Mouse (Mus musculus) stomach, embryonic 15.5 days (tissue): ENCODE data around the gene Nkain2. TPM values are rescaled to one million over a fixed set of nuclear protein-coding genes. Genes with fewer than 3 reads are reported as not detected.

Experiments
- ATAC-seq: fragments of 200-750 bp; cut with Nextera tagmentation; 2 replicates; pipeline ENCODE4 v1.8.0; 2017; ENCODE audit warnings: low read depth, moderate number of reproducible peaks, moderate TSS enrichment; ENCODE audit not compliant: insufficient read depth, low FRiP score
- H3K27ac ChIP-seq: fragments of 300-500 bp; sonication (generic); 2 replicates; pipeline ENCODE4 v1.5.1; 2015; ENCODE audit warnings: mild to moderate bottlenecking, inconsistent platforms
- H3K27me3 ChIP-seq: fragments of 300-500 bp; sonication (generic); replicated peaks from 2 replicates; pipeline ENCODE4 v1.6.1; 2015; ENCODE audit warnings: inconsistent platforms
- H3K36me3 ChIP-seq: fragments of 300-500 bp; sonication (generic); 2 replicates; pipeline ENCODE4 v1.6.1; 2015; ENCODE audit warnings: inconsistent platforms
- H3K4me1 ChIP-seq: fragments of 300-500 bp; sonication (generic); 2 replicates; pipeline ENCODE4 v1.6.1; 2015; ENCODE audit warnings: inconsistent platforms
- H3K4me2 ChIP-seq: fragments of 300-500 bp; sonication (generic); 2 replicates; pipeline ENCODE4 v1.6.1; 2015; ENCODE audit warnings: mild to moderate bottlenecking, inconsistent platforms
- H3K4me3 ChIP-seq: fragments of 300-500 bp; sonication (generic); replicated peaks from 2 replicates; pipeline ENCODE4 v1.5.1; 2015; ENCODE audit warnings: inconsistent platforms
- H3K9ac ChIP-seq: fragments of 300-500 bp; sonication (generic); 2 replicates; pipeline ENCODE4 v1.6.1; 2015; ENCODE audit warnings: inconsistent platforms
- H3K9me3 ChIP-seq: fragments of 300-500 bp; sonication (generic); 2 replicates; pipeline ENCODE4 v1.6.1; 2016; ENCODE audit warnings: inconsistent platforms
- WGBS: fragments of 180-500 bp; shearing (Covaris S2); methylation state at CpG from one replicate; pipeline ENCODE4 v1.1.7; 2015; 5-methylcytosine and 5-hydroxymethylcytosine counted together
- polyA plus RNA-seq: library from polyadenylated mRNA; unstranded; fragments of >200 nt; fragmentation: Nextera tagmentation; extraction: Ambion mirVana; gene quantifications from 2 replicates; pipeline ENCODE4 v1.2.1, GENCODE M21; 2015

The Nkain2 gene
- polyA plus RNA-seq, 1 experiment from 2014 or later = 0.59 TPM

DNA sequence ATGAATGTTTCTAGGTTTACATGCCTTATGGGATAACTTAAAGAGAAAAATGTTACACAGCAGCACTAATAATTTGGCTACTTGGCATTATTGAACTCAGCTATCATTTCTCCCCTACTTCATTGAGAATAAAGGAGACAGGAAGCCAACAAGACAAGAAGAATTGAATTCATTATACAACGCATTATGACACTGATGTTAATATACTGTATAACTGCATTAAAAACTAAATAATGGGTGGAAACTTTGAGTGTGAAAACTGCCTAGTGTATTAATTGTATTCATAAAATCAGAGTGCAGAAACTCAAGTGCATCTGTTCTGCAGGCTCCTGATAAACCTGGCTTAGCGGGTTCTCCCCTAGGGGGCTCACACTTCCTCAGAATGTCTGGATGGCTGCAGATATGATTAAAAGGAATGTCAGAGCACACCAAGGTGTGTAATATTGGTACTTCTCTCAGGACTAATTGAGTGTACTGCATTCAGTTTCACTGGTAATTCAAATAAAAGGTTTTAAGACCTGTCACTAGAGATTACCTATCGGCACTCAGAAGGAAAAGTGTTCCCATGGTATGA, 589.2 kb downstream of the Nkain2 start:
- Histone ChIP-seq H3K9me3 (no peaks in the 10 kb centered on the region), H3K4me3 (no peak overlapping the region), H3K27me3 (no peaks in the 10 kb centered on the region), H3K9ac (no peak overlapping the region), H3K4me1 (no peaks in the 10 kb centered on the region), H3K4me2 (no peak overlapping the region), H3K27ac (no peak overlapping the region), H3K36me3 (no peaks in the 10 kb centered on the region)
- no peak for ATAC-seq
- WGBS = 81% methylated on average over 3 of the region's 3 CpGs

GRCm38 (mm10) chr10:32290487-32290886, 599.8 kb downstream of the Nkain2 start:
- no peaks in the 10 kb centered on the region for H3K4me1 ChIP-seq
- ATAC-seq = no peak
- 56% methylated on average over 2 of the region's 2 CpGs for WGBS
- H3K4me3 ChIP-seq = no peak overlapping the region
- H3K27me3 ChIP-seq = no peaks in the 10 kb centered on the region
- no peaks in the 10 kb centered on the region for H3K36me3 ChIP-seq
- no peak overlapping the region for H3K4me2 ChIP-seq
- H3K9me3 ChIP-seq = no peaks in the 10 kb centered on the region
- no peak overlapping the region for H3K9ac ChIP-seq
- H3K27ac ChIP-seq = no peak overlapping the region

- Histone ChIP-seq H3K27ac (no peak overlapping the region), H3K9me3 (no peaks in the 10 kb centered on the region), H3K4me3 (no peak overlapping the region), H3K4me2 (no peak overlapping the region), H3K27me3 (no peaks in the 10 kb centered on the region), H3K9ac (no peak overlapping the region), H3K4me1 (no peaks in the 10 kb centered on the region), H3K36me3 (no peaks in the 10 kb centered on the region)
- WGBS = 47% methylated on average over 1 of the region's 1 CpGs
- peak; percentile 92 for ATAC-seq
These were observed 606.6 kb downstream of the Nkain2 start for GRCm38 (mm10) chr10:32283690-32284089.

GRCm38 (mm10) chr10:32243266-32243882, 646.9 kb downstream of the Nkain2 start:
- no peak overlapping the region for H3K27ac ChIP-seq
- no peak for ATAC-seq

DNA sequence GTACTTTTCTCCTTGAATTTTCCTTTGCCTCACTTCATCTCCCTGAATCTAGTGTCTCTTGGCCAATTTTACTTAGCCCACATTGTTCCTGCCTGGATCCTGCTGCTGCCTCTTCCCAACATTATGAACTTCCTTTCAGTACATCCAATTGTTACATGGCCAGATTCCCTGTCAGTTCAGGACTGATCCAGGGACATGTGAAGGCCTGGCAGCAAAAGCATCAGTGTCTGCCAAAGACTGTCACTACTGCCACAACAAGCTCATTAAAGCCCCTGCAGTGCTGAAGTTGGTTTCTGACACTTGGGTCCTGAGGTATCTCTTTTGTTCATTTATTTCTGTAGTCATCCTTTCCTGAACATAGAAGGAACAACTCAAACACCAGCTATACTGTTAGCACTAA, 649.1 kb downstream of the Nkain2 start:
- Histone ChIP-seq H3K27me3 (no peaks in the 10 kb centered on the region), H3K36me3 (no peaks in the 10 kb centered on the region), H3K4me2 (no peak overlapping the region), H3K4me1 (no peaks in the 10 kb centered on the region), H3K4me3 (no peak overlapping the region), H3K9me3 (no peaks in the 10 kb centered on the region), H3K27ac (no peak overlapping the region), H3K9ac (no peak overlapping the region)
- ATAC-seq = no peak

More at GRCm38 (mm10) chr10:32243266-32243882, 646.9 kb downstream of the Nkain2 start:
- Histone ChIP-seq H3K4me1 (no peaks in the 10 kb centered on the region), H3K27me3 (no peaks in the 10 kb centered on the region), H3K9ac (no peak overlapping the region), H3K4me2 (no peak overlapping the region), H3K9me3 (no peaks in the 10 kb centered on the region), H3K4me3 (no peak overlapping the region), H3K36me3 (no peaks in the 10 kb centered on the region)
- WGBS = 48% methylated on average over 4 of the region's 4 CpGs

DNA sequence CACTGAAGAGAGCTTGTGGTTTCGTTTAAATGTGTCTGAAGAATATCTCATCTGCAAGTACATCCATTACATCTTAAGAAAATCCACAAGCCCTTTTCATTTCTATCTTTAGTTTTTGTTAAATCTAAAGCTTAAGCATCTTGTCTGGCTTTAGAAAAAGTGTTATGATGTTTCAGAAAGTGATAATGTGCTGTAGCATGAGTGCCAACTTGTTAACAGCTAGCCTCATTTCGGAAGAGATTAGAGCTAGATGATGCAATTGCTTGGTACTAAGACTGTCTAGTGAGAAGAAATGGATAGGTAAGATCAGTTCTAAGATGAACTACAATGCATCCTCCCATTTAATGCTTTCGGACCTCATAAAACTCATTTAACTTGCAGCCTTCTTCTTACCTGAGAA, 707.3 kb downstream of the Nkain2 start:
- no peak overlapping the region for H3K9ac ChIP-seq
- no peak overlapping the region for H3K4me3 ChIP-seq
- no peaks in the 10 kb centered on the region for H3K36me3 ChIP-seq
- ATAC-seq = no peak
- H3K4me2 ChIP-seq = no peak overlapping the region
- no peaks in the 10 kb centered on the region for H3K4me1 ChIP-seq
- no peaks in the 10 kb centered on the region for H3K9me3 ChIP-seq
- H3K27me3 ChIP-seq = no peaks in the 10 kb centered on the region
- no peak overlapping the region for H3K27ac ChIP-seq
- WGBS = 79% methylated on average over 3 of the region's 3 CpGs

DNA sequence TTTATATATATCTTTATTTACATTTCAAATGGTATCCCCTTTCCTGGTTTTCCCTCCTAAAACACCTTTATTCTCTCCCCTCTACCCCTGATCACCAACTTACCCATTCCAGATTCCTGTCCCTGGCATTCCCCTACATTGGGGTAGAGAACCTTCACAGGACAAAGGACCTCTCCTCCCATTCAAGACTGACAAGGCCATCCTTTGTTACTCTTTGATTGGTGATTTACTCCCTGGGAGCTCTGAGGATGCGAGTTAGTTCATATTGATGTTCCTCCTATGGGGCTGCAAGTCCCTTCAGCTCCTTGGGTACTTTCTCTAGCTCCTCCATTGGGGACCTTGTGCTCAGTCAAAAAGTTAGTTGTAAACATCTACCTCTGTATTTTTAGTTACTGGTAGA, 798.9 kb downstream of the Nkain2 start:
- ATAC-seq = no peak
- H3K27ac ChIP-seq = no peak overlapping the region
- no peaks in the 10 kb centered on the region for H3K9me3 ChIP-seq
- H3K27me3 ChIP-seq = no peaks in the 10 kb centered on the region
- 80% methylated on average over 1 of the region's 1 CpGs for WGBS
- no peak overlapping the region for H3K4me2 ChIP-seq
- H3K4me1 ChIP-seq = no peaks in the 10 kb centered on the region
- H3K9ac ChIP-seq = no peak overlapping the region
- no peaks in the 10 kb centered on the region for H3K36me3 ChIP-seq
- no peak overlapping the region for H3K4me3 ChIP-seq

- Histone ChIP-seq H3K9me3 (no peaks in the 10 kb centered on the region), H3K36me3 (no peaks in the 10 kb centered on the region), H3K27me3 (no peaks in the 10 kb centered on the region), H3K27ac (no peak overlapping the region), H3K4me2 (no peak overlapping the region), H3K9ac (no peak overlapping the region), H3K4me3 (no peak overlapping the region), H3K4me1 (no peaks in the 10 kb centered on the region)
- 75% methylated on average over 6 of the region's 6 CpGs for WGBS
- ATAC-seq = no peak
These were observed 829.9 kb downstream of the Nkain2 start for GRCm38 (mm10) chr10:32060396-32060795.

GRCm38 (mm10) chr10:32058251-32058650, 832.0 kb downstream of the Nkain2 start:
- Histone ChIP-seq H3K36me3 (no peaks in the 10 kb centered on the region), H3K4me2 (no peak overlapping the region), H3K27me3 (no peaks in the 10 kb centered on the region), H3K4me1 (no peaks in the 10 kb centered on the region), H3K9me3 (no peaks in the 10 kb centered on the region), H3K9ac (no peak overlapping the region), H3K27ac (no peak overlapping the region), H3K4me3 (no peak overlapping the region)
- ATAC-seq = no peak
- 83% methylated on average over 2 of the region's 2 CpGs for WGBS

DNA sequence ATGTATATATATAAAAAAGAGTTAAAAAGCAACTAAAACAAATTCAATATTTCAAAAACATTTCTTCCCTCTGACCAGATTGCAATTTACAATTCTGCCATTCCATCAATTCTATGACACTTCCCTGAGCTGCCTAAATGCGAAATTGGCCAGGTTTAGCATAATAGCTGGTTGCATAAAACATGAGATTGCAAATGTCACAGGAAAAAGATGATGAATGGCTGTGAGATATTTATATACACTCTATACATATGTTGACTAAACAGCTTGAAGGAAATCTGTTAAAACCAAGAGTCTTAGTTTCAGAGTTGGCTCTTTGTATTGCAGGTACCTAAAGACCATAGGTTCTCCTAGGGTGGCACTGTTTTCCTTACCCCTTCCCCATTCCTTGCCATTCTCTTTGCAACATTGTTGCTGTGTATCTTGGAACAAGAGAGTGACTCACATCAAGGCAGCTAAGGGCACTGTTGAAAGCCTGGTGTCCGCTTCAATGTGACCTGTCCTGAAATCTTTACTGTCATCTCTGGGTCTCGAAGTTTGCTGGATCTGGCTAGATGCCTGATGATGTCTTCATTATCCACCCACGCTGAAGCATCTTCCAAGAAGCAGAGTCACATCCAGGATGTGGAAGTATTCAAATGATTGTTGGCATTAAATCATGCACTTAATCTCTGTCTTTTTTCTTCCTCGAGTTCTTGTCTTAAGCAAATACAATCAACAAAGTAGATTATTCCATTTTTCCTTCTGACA, 837.5 kb downstream of the Nkain2 start:
- H3K36me3 ChIP-seq = no peaks in the 10 kb centered on the region
- H3K27me3 ChIP-seq = no peaks in the 10 kb centered on the region
- no peaks in the 10 kb centered on the region for H3K4me1 ChIP-seq
- ATAC-seq = no peak
- no peaks in the 10 kb centered on the region for H3K9me3 ChIP-seq
- no peak overlapping the region for H3K9ac ChIP-seq
- no peak overlapping the region for H3K4me2 ChIP-seq
- 75% methylated on average over 5 of the region's 5 CpGs for WGBS
- no peak overlapping the region for H3K4me3 ChIP-seq
- H3K27ac ChIP-seq = no peak overlapping the region

DNA sequence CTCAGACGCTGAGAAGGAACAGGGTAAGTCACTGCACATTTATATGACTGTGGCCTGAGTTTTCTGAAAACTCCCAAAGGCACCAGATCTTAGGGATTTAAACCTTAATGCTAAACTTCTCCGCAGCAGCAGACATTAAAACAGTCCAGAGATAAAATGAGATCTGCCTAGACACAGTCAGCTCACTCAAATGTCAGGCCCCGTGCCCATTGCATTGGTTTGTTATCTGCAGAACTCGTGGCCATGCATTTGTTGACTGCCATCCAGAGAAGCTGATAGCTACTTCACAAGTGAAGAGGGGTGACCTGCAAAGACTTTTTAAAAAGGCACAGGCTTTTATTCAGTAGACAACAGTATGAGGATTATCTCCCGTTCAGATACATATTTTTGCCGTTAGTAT, 838.2 kb downstream of the Nkain2 start:
- Histone ChIP-seq H3K36me3 (no peaks in the 10 kb centered on the region), H3K4me1 (no peaks in the 10 kb centered on the region), H3K4me2 (no peak overlapping the region), H3K9me3 (no peaks in the 10 kb centered on the region), H3K27me3 (no peaks in the 10 kb centered on the region), H3K27ac (no peak overlapping the region), H3K9ac (no peak overlapping the region), H3K4me3 (no peak overlapping the region)
- ATAC-seq = no peak
- 71% methylated on average over 6 of the region's 6 CpGs for WGBS

DNA sequence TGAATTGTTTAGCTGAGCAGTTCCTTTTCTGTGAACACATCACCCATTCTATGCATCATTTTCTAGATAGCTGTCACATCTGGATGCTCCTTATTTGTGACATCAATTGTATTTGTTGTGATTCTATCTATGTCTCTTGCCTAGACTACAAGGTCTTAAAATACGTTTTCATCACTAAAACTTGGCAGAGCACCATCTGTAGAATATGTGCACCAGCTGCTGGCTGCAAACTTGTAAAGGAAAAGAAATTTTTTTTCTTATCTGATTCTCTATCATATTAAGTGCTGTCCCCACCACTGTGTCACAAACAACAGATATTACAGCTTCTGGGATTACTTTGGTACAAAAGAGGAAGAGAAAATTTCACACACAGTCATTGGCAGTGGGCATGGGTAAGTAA, 860.3 kb downstream of the Nkain2 start:
- no peak overlapping the region for H3K4me3 ChIP-seq
- no peaks in the 10 kb centered on the region for H3K4me1 ChIP-seq
- no peaks in the 10 kb centered on the region for H3K27me3 ChIP-seq
- H3K4me2 ChIP-seq = no peak overlapping the region
- no peaks in the 10 kb centered on the region for H3K9me3 ChIP-seq
- no peaks in the 10 kb centered on the region for H3K36me3 ChIP-seq
- H3K27ac ChIP-seq = no peak overlapping the region
- ATAC-seq = no peak
- WGBS = 35% methylated on average over 1 of the region's 1 CpGs
- no peak overlapping the region for H3K9ac ChIP-seq
